Mouse (Mus musculus) lung, embryonic 16.5 days (tissue): ENCODE measurements around the gene Gm732. TPM values are rescaled to one million over a fixed set of nuclear protein-coding genes. Genes with fewer than 3 reads are reported as not detected.

Experiments
- ATAC-seq: fragments of 200-750 bp; cut with Nextera tagmentation; 2 replicates; pipeline ENCODE4 v1.8.0; 2017; ENCODE audit warnings: low read depth, mild to moderate bottlenecking, moderate library complexity
- H3K27ac ChIP-seq: fragments of 300-500 bp; sonication (generic); 2 replicates; pipeline ENCODE4 v1.5.1; 2014; ENCODE audit warnings: mild to moderate bottlenecking, control low read depth, low read length
- H3K27me3 ChIP-seq: fragments of 300-500 bp; sonication (generic); 2 replicates; pipeline ENCODE4 v1.6.1; 2014; ENCODE audit warnings: low read depth, low read length, mixed read lengths; ENCODE audit not compliant: control insufficient read depth, insufficient read depth
- H3K36me3 ChIP-seq: fragments of 300-500 bp; sonication (generic); 2 replicates; pipeline ENCODE4 v1.6.1; 2014; ENCODE audit warnings: low read length; ENCODE audit not compliant: control insufficient read depth, insufficient read depth
- H3K4me1 ChIP-seq: fragments of 300-500 bp; sonication (generic); replicated peaks from 2 replicates; pipeline ENCODE4 v1.6.1; 2014; ENCODE audit warnings: low read length, mixed read lengths; ENCODE audit not compliant: control insufficient read depth, insufficient read depth
- H3K4me2 ChIP-seq: fragments of 300-500 bp; sonication (generic); 2 replicates; pipeline ENCODE4 v1.6.1; 2014; ENCODE audit warnings: low read depth, low read length, control low read depth
- H3K4me3 ChIP-seq: fragments of 300-500 bp; sonication (generic); 2 replicates; pipeline ENCODE4 v1.5.1; 2014; ENCODE audit warnings: mild to moderate bottlenecking, low read length, control low read depth
- H3K9ac ChIP-seq: fragments of 300-500 bp; sonication (generic); 2 replicates; pipeline ENCODE4 v1.6.1; 2014; ENCODE audit warnings: low read length, control low read depth
- H3K9me3 ChIP-seq: fragments of 300-500 bp; sonication (generic); 2 replicates; pipeline ENCODE4 v1.6.1; 2016; ENCODE audit warnings: low read length; ENCODE audit not compliant: control insufficient read depth
- WGBS: fragments of 180-500 bp; shearing (Covaris S2); extraction: QIAGEN DNeasy Blood & Tissue Kit; methylation state at CpG from one replicate; pipeline ENCODE4 v1.1.7; 2014; 5-methylcytosine and 5-hydroxymethylcytosine counted together
- polyA plus RNA-seq: library from polyadenylated mRNA; unstranded; fragments of >200 nt; fragmentation: Nextera tagmentation; extraction: Ambion mirVana; gene quantifications from 2 replicates; pipeline ENCODE4 v1.2.1, GENCODE M21; 2015

Gene Gm732
- polyA plus RNA-seq = not detected in 2 replicates

GRCm38 (mm10) chrX:107948365-107948764 lies at the start of gene Gm732:
Gene Gm732, minus strand, starts transcription at chrX:107948465.
- no peak for ATAC-seq
- H3K36me3 ChIP-seq = no peaks in the 10 kb centered on the region
- no peak within 1 kb of the TSS for H3K27ac ChIP-seq
- no peak within 1 kb of the TSS for H3K9ac ChIP-seq
- no peaks in the 10 kb centered on the region for H3K9me3 ChIP-seq
- no peak within 1 kb of the TSS for H3K4me3 ChIP-seq
- H3K4me2 ChIP-seq = no peak within 1 kb of the TSS
- H3K27me3 ChIP-seq = no peaks in the 10 kb centered on the region
- no peaks in the 10 kb centered on the region for H3K4me1 ChIP-seq
- WGBS = 82% methylated on average over 1 of the region's 1 CpGs

Other genes with a start within 250 kb of the Gm732 start
- gene Tent5d, start 155.9 kb downstream of the Gm732 start, polyA plus RNA-seq = 0.36 TPM in 1 of 2 replicates, not detected in the other
- 13.3 TPM in 2 replicates for gene 2610002M06Rik, start 132.1 kb downstream of the Gm732 start, polyA plus RNA-seq